Mouse (Mus musculus) ovary, adult 18-20 months (tissue): Measurements from ENCODE around the gene Erh.

Experiments
- DNase-seq: peaks from one replicate; pipeline ENCODE4 v3.0.0; 2022; ENCODE audit warnings: low spot score, mixed read lengths

Gene Erh

GRCm38 (mm10) chr12:80615371-80616257, 28.5 kb downstream of the Erh start:
- DNase-seq, result no peak

- DNase-seq, result no peak
These were observed 31.9 kb downstream of the Erh start for GRCm38 (mm10) chr12:80612113-80612791.

- peak; percentile 13 for DNase-seq
These were observed 34.2 kb downstream of the Erh start for GRCm38 (mm10) chr12:80609928-80610327.

- DNase-seq, result no peak
These were observed 35.6 kb downstream of the Erh start for GRCm38 (mm10) chr12:80608576-80608975.

- no peak for DNase-seq
These were observed 39.9 kb downstream of the Erh start for GRCm38 (mm10) chr12:80604218-80604617.

- DNase-seq, result peak; percentile 44
These were observed 40.6 kb downstream of the Erh start for GRCm38 (mm10) chr12:80603566-80603965.

GRCm38 (mm10) chr12:80602432-80602831, 41.7 kb downstream of the Erh start:
- DNase-seq, result no peak

GRCm38 (mm10) chr12:80601597-80602269, 42.4 kb downstream of the Erh start:
- no peak for DNase-seq

- DNase-seq, result peak; percentile 23
These were observed 45.4 kb downstream of the Erh start for GRCm38 (mm10) chr12:80598756-80599155.

- DNase-seq, result no peak
These were observed 45.9 kb downstream of the Erh start for GRCm38 (mm10) chr12:80598236-80598635.

GRCm38 (mm10) chr12:80595968-80596367, 48.2 kb downstream of the Erh start:
- DNase-seq, result no peak

- no peak for DNase-seq
These were observed 48.6 kb downstream of the Erh start for GRCm38 (mm10) chr12:80595566-80595965.

- no peak for DNase-seq
These were observed 49.4 kb downstream of the Erh start for GRCm38 (mm10) chr12:80594781-80595180.

- DNase-seq, result no peak
These were observed 50.0 kb downstream of the Erh start for GRCm38 (mm10) chr12:80594141-80594540.

GRCm38 (mm10) chr12:80584973-80585372, 59.2 kb downstream of the Erh start:
- DNase-seq, result no peak
